Mouse (Mus musculus) myocyte (in vitro differentiated cells): ENCODE data around the gene Hist2h2bb.

ENCODE experiments used
- POLR2A ChIP-seq: IDR thresholded peaks from one replicate; pipeline ENCODE4 v1.6.1; 2011; ENCODE audit warnings: low read depth, mild to moderate bottlenecking, control low read depth, moderate library complexity; ENCODE audit not compliant: insufficient read length
- REST ChIP-seq: IDR thresholded peaks from one replicate; pipeline ENCODE4 v1.6.1; 2011; ENCODE audit warnings: mild to moderate bottlenecking, control low read depth, moderate library complexity; ENCODE audit not compliant: insufficient read depth, insufficient read length

GRCm38 (mm10) chr3:96277800-96278624 is 8.5 kb downstream of the Hist2h2bb start:
- peak; percentile 7 for TF ChIP-seq REST
- peak; percentile 22 for TF ChIP-seq POLR2A
